Mouse (Mus musculus) large intestine, adult 2 months (tissue): ENCODE data around the gene Smim6. TPM values are rescaled to one million over a fixed set of nuclear protein-coding genes. Genes with fewer than 3 reads are reported as not detected.

Source experiments
- polyA plus RNA-seq: library from polyadenylated mRNA; depleted of rRNA; stranded (reverse); fragments of >200 nt; gene quantifications from 2 replicates; pipeline ENCODE4 v1.2.3, GENCODE M21; 2012; rRNA removed

Gene Smim6
- polyA plus RNA-seq, 1 experiment = 45.5 TPM

Other genes with a start within 250 kb of the Smim6 start
- gene Grb2, start 203.4 kb upstream of the Smim6 start, polyA plus RNA-seq = 38.7 and 43.6 TPM in 2 replicates
- 57.9 and 85.8 TPM in 2 replicates for gene Tmem94, start 146.6 kb upstream of the Smim6 start, polyA plus RNA-seq
- 31.3 and 42.0 TPM in 2 replicates for gene Caskin2, start 98.4 kb upstream of the Smim6 start, polyA plus RNA-seq
- gene Tsen54, start 97.3 kb upstream of the Smim6 start, polyA plus RNA-seq = 31.4 and 31.5 TPM in 2 replicates
- gene Llgl2, start 88.0 kb upstream of the Smim6 start, polyA plus RNA-seq = 191 and 194 TPM in 2 replicates
- gene Myo15b, start 53.6 kb upstream of the Smim6 start, polyA plus RNA-seq = 696 and 883 TPM in 2 replicates
- 4.9 and 6.3 TPM in 2 replicates for gene Smim5, start 12.1 kb upstream of the Smim6 start, polyA plus RNA-seq
- 17.3 and 20.7 TPM in 2 replicates for gene Sap30bp, start 21.3 kb downstream of the Smim6 start, polyA plus RNA-seq
- 16.0 and 16.5 TPM in 2 replicates for gene Recql5, start 21.5 kb downstream of the Smim6 start, polyA plus RNA-seq
- 40.1 and 62.1 TPM in 2 replicates for gene Itgb4, start 62.7 kb downstream of the Smim6 start, polyA plus RNA-seq
- gene Galk1, start 100.7 kb downstream of the Smim6 start, polyA plus RNA-seq = 26.3 and 32.0 TPM in 2 replicates
- gene H3f3b, start 115.9 kb downstream of the Smim6 start, polyA plus RNA-seq = 265 and 273 TPM in 2 replicates
- 18.8 and 26.0 TPM in 2 replicates for gene Unk, start 118.3 kb downstream of the Smim6 start, polyA plus RNA-seq
- gene Unc13d, start 165.9 kb downstream of the Smim6 start, polyA plus RNA-seq = 8.0 and 8.6 TPM in 2 replicates
- 166 and 197 TPM in 2 replicates for gene Wbp2, start 175.0 kb downstream of the Smim6 start, polyA plus RNA-seq
- 19.1 and 23.7 TPM in 2 replicates for gene Trim47, start 215.2 kb downstream of the Smim6 start, polyA plus RNA-seq
- gene Trim65, start 219.1 kb downstream of the Smim6 start, polyA plus RNA-seq = 11.1 and 16.3 TPM in 2 replicates
- 55.2 and 61.2 TPM in 2 replicates for gene Mrpl38, start 226.9 kb downstream of the Smim6 start, polyA plus RNA-seq